Mouse (Mus musculus): ENCODE results near the gene Arf4.
"Not testable (repeated sequence)": the region's sequence is repeated elsewhere in the genome, so short reads cannot be mapped to it uniquely, and the experiment has no call there.

The Arf4 gene

DNA sequence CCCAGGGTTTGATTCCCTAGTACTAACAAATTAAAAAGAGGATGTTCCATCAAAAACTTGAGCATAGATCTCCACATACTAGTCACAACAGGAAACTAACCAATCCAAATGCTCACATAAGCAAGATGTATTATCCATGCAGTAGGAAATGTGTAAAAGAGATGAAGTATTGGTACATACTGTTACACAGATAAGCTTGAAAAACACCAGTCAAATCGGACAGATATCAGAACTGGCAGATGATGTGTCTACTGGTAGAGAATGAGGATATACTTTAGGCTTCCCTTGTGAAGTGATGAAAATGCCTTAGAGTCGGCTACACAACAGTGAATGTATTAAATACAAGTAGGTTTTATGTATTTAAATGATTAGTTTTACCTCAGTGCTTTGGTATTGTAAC is 24.6 kb downstream of the Arf4 start:
- DNase-seq (ENCODE audit: low spot score) = no peak

DNA sequence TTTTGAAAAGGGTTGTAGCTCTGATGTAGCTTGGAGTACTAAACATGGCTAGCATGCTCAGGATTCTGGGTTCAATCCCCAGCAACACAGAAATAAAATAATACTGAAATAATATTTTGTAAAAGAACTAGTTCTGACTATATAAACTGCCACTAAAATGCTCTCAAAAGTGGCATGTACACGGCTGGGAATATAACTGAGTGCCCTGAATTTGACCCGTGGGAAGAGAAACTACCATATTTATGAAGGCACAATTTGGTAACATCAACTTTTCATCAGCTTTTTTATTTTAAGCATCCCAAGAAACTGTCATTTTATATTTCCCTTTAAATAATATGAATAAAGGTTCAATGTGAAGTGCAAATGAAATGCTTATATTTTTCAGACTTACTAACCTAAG is 26.0 kb downstream of the Arf4 start:
- no peak for DNase-seq (ENCODE audit: low spot score)

DNA sequence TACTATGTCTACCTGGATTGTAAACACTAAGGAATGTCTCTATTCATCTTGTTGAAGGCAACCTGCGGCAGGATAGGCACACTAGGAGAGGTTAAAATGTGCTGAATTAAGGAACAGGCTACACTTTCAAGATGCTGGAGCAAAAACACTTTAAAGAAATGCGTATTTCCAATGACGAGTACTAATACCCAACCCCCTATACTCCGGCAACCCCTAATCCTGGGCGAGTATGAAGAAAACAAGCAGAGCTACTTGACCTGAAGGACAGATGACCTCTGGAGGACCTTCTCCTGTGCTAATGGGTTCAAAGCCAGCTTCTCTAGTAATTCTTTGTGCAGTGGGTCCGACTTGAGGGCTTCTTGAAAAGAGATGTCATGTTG is 30.1 kb downstream of the Arf4 start:
- no peak for DNase-seq (ENCODE audit: low spot score)

DNA sequence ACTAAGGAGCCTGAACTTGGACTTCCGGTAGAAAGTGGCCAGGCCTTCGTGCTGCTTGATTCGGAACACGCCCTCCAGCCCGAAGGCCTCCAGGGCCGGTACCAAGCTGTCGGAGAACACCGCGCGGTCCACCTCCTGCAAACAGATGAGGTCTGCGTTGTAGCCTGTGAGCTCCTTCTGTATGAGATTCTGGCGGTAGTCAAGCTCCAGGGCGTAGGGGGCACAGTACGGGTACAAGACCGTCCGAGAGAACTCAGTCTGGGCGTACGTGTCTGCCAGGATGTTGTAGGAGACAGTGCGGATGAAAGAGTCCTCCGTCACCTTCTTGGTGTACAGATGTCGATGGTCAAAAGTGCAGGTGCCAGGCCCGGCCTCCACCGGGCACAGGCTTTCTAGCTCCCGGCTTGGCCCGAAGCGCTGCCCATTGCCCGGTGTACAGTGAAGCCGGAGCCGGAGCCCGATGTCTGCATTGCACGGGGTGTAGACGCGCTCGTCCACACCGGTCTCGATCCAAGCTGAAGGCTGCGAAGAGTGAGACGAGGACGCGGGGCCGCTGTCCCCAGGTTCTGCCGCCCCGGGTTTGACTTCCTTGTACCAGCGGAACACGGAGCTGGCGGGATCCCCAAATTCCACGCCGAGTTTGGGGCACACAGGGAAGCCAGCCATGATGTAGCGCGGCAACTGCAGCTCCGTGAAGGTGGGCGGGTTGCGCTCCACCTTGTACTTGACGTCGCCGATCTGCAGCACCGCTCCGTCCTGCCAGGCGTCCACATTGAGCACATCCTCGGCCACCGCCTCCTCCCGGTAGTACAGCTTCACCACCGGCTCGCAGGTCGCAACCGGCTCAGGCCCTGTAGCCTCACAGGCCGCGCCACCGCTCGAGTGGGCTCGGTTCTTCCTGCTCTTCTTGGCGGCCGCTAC is 30.8 kb downstream of the Arf4 start:
- DNase-seq (ENCODE audit: low spot score) = peak; percentile 45

DNA sequence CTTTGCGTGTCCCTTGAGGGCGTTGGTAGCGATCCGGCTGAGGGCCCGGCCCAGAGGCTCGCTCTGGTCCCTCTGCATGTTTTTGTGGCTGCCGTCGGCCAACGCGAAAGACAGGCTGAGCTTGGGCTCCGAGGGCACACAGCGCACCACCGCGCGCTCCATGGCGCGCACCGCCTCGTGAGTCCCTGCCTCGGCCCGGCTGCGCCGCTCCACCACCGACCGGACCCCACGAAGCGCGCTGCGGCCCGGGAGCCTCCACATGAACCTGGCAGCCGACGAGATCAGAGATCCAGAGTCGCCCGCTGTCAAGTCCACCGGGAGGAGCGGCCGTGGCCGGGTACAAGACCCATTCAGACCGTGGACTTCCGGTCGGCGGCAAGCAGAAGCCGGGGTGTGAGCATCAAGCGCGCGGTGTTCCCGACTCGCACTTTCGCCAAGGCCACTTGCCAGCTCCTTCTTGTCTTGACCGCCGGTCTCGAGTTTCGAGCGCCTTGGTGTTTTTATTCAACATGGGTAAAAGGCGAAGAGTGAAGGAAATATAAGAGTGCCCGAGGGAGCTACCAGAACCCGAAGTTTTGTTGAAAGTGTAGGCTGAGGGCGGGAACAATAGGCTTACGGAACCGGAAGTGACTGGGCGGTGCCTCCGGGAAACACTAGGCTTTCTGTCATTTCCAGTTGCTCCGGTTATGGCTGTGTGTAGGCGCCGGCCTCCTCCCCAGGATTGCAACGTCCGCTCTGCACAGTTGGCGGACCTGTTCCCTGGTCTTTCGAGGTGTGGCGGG is 31.6 kb downstream of the Arf4 start, which contains the start of gene Pde12:
Pde12 (minus strand) TSS at position 592 of the 782 bp plus-strand sequence.
- DNase-seq (ENCODE audit: low spot score) = peak; percentile 94

DNA sequence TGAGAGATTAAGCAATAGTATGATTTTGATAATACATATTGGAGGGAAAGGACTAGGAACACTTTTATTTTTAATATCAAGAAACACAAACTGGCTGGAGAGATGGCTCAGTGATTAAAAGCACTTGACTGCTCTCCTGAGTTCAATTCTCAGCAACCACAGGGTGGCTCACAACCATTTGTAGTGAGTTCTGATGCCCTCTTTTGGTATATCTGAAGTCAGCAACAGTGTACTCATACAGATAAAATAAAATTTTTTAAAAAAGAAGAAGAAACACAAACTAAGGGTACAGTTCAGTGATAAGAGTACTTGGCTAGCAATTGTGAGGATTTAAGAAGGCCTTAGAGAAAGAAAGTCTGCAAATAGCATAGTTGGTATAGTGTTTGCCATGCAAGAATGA is 33.1 kb downstream of the Arf4 start:
- no peak for DNase-seq (ENCODE audit: low spot score)

DNA sequence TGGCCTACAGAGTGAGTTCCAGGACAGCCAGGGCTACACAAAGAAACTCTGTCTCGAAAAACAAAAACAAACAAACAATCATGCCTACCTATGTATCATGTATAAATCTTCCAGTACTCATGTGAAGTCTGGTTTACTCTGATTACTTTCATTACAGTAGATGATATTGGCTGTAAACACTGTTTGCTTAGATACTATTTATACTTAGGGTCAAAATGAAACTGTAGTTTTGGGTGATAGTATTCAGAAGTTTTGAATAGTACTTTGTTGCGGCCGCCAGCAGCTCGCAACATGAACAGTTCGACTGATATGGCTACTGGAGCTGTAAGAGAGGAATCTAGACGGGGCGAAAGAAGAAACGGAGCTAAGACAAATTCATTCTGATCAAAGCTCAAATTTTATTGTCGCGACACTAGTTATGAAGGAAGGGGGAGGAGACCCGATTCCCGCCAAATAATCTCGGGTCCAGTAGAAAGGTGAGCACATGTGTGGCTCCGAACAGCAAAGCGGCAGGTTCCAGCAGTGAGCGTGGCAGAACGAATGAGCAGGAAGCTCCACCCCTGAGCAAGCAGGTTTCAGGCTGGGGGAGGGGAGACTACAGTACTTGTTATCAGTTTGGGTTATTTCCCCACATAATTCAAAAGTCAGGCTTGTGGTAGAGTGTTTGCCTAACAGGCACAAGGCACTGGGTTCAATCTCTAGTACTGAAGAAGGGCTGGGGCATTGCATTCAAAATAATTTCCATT is 34.2 kb downstream of the Arf4 start:
- DNase-seq (ENCODE audit: low spot score) = not testable (repeated sequence)

DNA sequence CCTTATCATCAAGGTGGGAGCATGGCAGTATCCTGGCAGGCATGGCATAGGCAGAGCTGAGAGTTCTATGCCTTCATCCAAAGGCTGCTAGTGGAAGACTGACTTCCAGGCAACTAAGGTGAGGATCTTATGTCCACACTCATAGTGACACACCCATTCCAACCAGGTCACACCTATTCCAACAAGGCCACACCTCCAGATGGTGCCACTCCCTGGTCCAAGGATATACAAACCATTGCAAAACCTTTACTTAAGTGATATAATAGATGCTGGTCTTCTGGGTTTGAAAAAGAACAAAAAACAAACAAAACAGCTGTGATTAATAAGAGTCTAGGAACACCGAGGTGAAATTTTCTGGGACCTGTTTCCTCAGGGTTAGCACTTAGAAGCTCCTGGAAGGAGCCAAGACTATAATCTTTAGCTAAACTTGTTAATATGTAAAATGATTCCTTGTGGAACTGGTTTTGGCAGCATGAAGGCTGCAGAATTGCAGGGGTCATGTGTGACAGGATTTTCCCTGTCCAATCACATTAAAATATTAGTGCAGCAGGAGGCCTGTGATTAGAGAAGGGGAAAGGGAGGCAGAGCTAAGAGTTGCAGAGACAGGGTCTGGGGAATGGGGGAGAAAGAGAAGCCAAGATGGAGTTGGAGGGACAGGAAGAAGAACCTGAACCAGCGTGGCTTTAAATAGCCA is 36.7 kb downstream of the Arf4 start:
- DNase-seq (ENCODE audit: low spot score) = not testable (repeated sequence)

DNA sequence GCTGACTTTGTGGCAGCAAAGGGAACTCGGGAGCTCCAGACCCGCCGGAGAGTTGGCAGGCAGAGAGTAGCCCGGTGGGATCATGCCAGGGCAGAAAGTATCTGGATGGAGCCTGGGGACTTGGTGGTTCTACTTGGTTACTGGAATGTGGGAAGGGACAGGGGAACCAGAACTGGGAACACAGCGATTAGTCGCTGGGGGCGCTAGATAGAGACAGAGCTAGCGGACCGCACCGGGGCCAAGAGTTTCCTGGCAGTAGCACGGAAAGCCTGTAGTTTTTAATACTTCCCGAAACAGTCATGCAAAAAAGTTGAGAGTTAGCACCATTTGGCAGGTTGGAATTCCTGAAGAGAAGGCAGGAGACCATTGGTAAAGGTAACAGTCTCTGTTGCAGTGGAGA is 37.5 kb downstream of the Arf4 start:
- peak; percentile 40 for DNase-seq (ENCODE audit: low spot score)

DNA sequence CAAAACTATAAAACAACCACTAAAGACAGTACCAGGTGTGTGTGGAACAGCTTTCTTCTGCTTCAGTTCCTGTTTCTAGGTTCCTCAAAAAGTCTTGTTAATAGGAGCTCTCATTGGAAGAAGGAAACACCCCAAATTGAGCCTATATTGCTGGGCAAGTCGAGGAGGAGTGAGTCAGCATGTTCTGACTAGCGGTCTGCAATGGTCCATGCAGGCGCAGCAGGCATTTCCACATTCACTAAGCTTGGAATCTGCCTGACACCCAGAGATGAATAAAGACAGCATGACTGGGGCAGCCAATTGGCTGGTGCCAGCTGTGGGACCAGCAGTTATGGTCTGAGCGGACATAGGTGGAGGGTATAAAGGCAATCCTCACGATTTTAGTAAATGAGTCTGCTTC is 37.9 kb downstream of the Arf4 start:
- DNase-seq (ENCODE audit: low spot score) = no peak

DNA sequence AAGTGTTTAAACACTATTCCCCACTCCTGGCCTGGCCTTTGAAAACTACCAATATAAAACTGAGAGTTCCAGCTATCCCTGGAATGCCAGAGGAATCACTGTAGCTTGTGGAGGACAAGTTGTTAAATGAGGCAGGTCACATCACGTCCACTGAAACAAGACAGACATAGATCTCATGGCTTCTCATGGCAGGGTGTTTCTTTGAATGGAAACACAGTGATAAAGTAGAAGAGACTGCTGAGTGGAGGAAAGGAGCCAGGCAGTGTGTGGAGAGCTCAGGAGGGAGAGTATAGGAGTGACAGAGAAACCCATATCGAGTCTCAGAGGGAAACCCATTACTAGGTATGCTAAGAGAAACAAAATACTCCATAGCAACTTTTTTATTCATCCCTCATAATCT is 52.9 kb downstream of the Arf4 start:
- no peak for DNase-seq (ENCODE audit: low spot score)

DNA sequence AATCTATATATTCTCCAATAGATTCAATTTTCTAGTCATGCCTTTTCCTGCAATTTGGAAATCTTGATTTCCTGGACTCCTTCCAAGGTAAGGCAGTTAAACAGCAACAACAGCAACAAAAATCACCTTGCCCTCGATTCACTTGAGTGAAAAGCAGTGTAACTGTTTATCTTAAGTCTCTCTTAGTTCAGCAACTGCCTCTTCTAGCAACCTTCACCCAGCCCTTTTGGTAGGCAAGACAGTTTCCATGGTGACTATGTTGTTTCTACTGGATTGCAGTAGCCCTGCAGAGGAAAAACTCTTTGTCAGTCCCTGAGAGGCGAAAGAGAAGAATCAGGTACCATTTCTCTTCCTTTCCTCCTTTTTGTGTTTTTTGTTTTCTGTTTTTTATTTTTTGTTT is 53.5 kb downstream of the Arf4 start:
- no peak for DNase-seq (ENCODE audit: low spot score)

DNA sequence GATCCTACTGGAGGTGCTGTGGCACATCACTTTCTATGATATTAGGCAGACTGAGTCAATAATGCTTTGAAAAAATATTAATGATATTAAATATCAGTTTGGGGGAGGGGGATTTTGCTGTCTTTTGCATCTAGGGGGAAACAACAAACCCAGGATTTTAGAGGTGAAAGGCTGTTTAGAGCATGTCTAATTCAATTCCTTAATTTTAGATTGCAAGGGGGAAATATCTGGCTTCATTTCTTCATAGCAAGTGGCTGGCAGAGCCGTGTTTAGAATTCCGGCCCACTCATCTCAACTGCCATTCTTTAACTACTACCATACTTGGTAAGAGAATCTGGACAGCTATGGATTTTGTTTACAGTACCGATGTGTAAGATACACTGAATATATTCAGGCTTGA is 55.1 kb downstream of the Arf4 start, which contains the start of gene Dnah12:
Dnah12 (plus strand) TSS at position 301 of the 400 bp plus-strand sequence.
- DNase-seq (ENCODE audit: low spot score) = no peak

DNA sequence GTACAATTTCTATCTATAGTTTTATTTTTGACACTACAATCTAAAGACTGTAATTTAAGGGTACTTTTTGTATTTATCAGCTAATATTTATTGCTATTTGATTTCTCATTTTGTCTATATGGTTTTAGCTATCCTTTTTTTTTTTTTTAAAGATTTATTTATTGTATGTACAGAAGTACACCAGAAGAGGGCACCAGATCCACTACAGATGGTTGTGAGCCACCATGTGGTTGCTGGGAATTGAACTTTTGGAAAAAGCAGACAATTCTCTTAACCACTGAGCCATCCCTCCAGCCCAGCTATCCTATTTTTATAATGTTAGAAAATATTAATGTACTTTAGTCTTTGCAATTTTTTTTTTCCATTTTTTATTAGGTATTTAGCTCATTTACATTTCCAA is 60.0 kb downstream of the Arf4 start:
- peak; percentile 59 for DNase-seq (ENCODE audit: low spot score)

DNA sequence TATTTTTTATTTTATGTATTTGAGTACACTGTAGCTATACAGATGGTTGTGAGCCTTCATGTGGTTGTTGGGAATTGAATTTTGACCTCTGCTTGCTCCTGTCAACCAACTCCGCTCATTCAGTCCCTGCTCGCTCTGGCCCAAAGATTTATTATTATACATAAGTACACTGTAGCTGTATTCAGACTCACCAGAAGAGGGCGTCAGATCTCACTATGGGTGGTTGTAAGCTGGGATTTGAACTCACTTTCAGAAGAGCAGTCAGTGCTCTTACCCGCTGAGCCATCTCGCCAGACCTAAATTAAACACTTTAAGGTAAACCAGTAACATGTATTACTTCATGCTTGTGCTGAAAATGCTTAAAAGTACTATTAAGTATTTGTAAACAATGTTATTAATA is 67.4 kb downstream of the Arf4 start:
- not testable (repeated sequence) for DNase-seq (ENCODE audit: low spot score)
